Mouse (Mus musculus) heart, postnatal 10 days (tissue): ENCODE data around the gene Ankrd37. TPM values are rescaled to one million over a fixed set of nuclear protein-coding genes. Genes with fewer than 3 reads are reported as not detected.

Experiments
- DNase-seq, 2 experiments: peaks; one replicate each; pipeline ENCODE4 v3.0.0; 2021
- intact Hi-C: fragments of 180-260 bp; cut with DNase I; formaldehyde crosslinking; loops from one replicate; pipeline ENCODE4 v1.15.1; 2025
- total RNA-seq, 2 experiments: library from RNA; stranded (reverse); gene quantifications; 2 replicates each; pipeline ENCODE4 v1.2.3; 2021

Ankrd37 gene
- 1 to 10 TPM; 8.8 to 9.8 TPM for total RNA-seq

GRCm38 (mm10) chr8:46005596-46005995, at the start of gene Ankrd37:
Ankrd37 (minus strand) TSS chr8:46005707.
- no peak for DNase-seq
- intact Hi-C loops, result no loop called here

GRCm38 (mm10) chr8:46040260-46040659, 34.8 kb upstream of the Ankrd37 start:
- DNase-seq, result peak in 1 of 2 experiments; percentile 10
- intact Hi-C loops, result no loop called here

- no peak for DNase-seq
- intact Hi-C loops, result no loop called here
Measured at GRCm38 (mm10) chr8:46039666-46040065, 34.2 kb upstream of the Ankrd37 start.

- intact Hi-C loops, result no loop called here
- no peak for DNase-seq
Measured at GRCm38 (mm10) chr8:46036217-46036616, 30.7 kb upstream of the Ankrd37 start.

GRCm38 (mm10) chr8:46024392-46024791, 18.9 kb upstream of the Ankrd37 start:
- intact Hi-C loops, result no loop called here
- DNase-seq, result peak; percentile 43 to 46

GRCm38 (mm10) chr8:46022758-46023157, 17.3 kb upstream of the Ankrd37 start:
- intact Hi-C loops, result no loop called here
- no peak for DNase-seq

- intact Hi-C loops, result no loop called here
- DNase-seq, result no peak
Measured at GRCm38 (mm10) chr8:46022203-46022602, 16.7 kb upstream of the Ankrd37 start.

GRCm38 (mm10) chr8:46010746-46011680, 5.5 kb upstream of the Ankrd37 start:
- peak; percentile 57 to 61 for DNase-seq
- intact Hi-C loops, result no loop called here

- peak; percentile 40 to 45 for DNase-seq
Measured at GRCm38 (mm10) chr8:46010306-46010705, 4.8 kb upstream of the Ankrd37 start.

GRCm38 (mm10) chr8:46007050-46007672, 1.7 kb upstream of the Ankrd37 start:
- intact Hi-C loops, result no loop called here
- no peak for DNase-seq

More at GRCm38 (mm10) chr8:46010306-46010705, 4.8 kb upstream of the Ankrd37 start:
- intact Hi-C loops, result no loop called here

GRCm38 (mm10) chr8:45999784-46000705, 5.5 kb downstream of the Ankrd37 start:
- intact Hi-C loops, result loop anchor here (5.0 kb wide), 1 partner anchor 162 kb away; no protein-coding TSS in a partner anchor

GRCm38 (mm10) chr8:45999138-45999783, 6.2 kb downstream of the Ankrd37 start, which contains the start of gene Lrp2bp:
Lrp2bp (plus strand) TSS chr8:45999303.
- peak in 1 of 2 experiments; percentile 41 for DNase-seq
- intact Hi-C loops, result no loop called here

More at GRCm38 (mm10) chr8:45999784-46000705, 5.5 kb downstream of the Ankrd37 start:
- DNase-seq, result peak; percentile 99 to 100

GRCm38 (mm10) chr8:45998228-45998627, 7.3 kb downstream of the Ankrd37 start:
- DNase-seq, result no peak
- intact Hi-C loops, result loop anchor here (1.0 kb wide), 1 partner anchor 151 kb away; no protein-coding TSS in a partner anchor

GRCm38 (mm10) chr8:45995576-45995975, 9.9 kb downstream of the Ankrd37 start:
- DNase-seq, result no peak
- intact Hi-C loops, result no loop called here

GRCm38 (mm10) chr8:45994111-45994510, 11.4 kb downstream of the Ankrd37 start:
- DNase-seq, result peak in 1 of 2 experiments; percentile 23

GRCm38 (mm10) chr8:45990631-45991310, 14.7 kb downstream of the Ankrd37 start:
- DNase-seq, result no peak
- intact Hi-C loops, result no loop called here

More at GRCm38 (mm10) chr8:45994111-45994510, 11.4 kb downstream of the Ankrd37 start:
- intact Hi-C loops, result no loop called here

GRCm38 (mm10) chr8:45988189-45988588, 17.3 kb downstream of the Ankrd37 start:
- DNase-seq, result no peak
- intact Hi-C loops, result no loop called here

- no peak for DNase-seq
- intact Hi-C loops, result no loop called here
Measured at GRCm38 (mm10) chr8:45986665-45987064, 18.8 kb downstream of the Ankrd37 start.

- intact Hi-C loops, result no loop called here
- DNase-seq, result no peak
Measured at GRCm38 (mm10) chr8:45975837-45976468, 29.6 kb downstream of the Ankrd37 start.
